Mouse (Mus musculus) lung, postnatal 10 days (tissue): ENCODE results near the gene Ndufs3.

ENCODE experiments used
- DNase-seq: peaks from one replicate; pipeline ENCODE4 v3.0.0; 2021

The Ndufs3 gene

GRCm38 (mm10) chr2:90904076-90904855, at the start of gene Ndufs3, which contains the start of gene Kbtbd4:
Gene Ndufs3, minus strand, starts transcription at chr2:90904827.
Gene Kbtbd4, plus strand, starts transcription at chr2:90904740.
- peak; percentile 92 for DNase-seq

GRCm38 (mm10) chr2:90953461-90953860, 48.8 kb upstream of the Ndufs3 start:
- no peak for DNase-seq

DNA sequence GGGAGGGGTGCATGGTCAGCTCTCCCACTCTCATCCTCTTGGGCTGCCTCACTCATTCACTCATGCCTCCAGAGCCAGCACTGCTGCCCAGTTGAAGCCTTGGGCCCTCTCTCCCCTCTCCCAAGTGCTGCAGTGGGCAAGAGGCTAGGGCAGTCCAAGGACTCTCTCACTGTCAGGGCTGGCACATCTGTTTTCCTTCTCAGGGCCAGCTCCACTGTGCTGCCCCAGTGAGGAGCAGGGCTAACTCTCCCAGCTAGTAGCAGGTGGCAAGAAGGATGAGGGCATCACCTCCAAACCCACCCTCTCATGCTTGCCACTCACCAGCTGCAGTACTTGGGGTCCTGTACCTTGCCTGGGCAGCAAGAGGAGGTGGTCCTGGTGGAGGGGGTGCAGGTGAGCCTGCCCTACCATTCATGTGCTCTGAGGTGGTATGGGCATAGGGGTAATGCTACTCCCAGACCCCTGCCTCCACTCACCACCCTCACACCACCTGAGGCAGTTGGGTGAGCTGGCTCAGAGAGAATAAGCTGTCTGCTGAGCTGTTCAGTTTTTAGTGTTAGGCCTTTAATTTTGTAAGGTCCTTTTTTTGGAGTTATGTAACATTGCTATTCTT, 46.1 kb upstream of the Ndufs3 start:
- no peak for DNase-seq

- DNase-seq: no peak
These were observed 45.5 kb upstream of the Ndufs3 start for GRCm38 (mm10) chr2:90950149-90950548.

- DNase-seq: no peak
These were observed 37.1 kb upstream of the Ndufs3 start for GRCm38 (mm10) chr2:90941744-90942143.

DNA sequence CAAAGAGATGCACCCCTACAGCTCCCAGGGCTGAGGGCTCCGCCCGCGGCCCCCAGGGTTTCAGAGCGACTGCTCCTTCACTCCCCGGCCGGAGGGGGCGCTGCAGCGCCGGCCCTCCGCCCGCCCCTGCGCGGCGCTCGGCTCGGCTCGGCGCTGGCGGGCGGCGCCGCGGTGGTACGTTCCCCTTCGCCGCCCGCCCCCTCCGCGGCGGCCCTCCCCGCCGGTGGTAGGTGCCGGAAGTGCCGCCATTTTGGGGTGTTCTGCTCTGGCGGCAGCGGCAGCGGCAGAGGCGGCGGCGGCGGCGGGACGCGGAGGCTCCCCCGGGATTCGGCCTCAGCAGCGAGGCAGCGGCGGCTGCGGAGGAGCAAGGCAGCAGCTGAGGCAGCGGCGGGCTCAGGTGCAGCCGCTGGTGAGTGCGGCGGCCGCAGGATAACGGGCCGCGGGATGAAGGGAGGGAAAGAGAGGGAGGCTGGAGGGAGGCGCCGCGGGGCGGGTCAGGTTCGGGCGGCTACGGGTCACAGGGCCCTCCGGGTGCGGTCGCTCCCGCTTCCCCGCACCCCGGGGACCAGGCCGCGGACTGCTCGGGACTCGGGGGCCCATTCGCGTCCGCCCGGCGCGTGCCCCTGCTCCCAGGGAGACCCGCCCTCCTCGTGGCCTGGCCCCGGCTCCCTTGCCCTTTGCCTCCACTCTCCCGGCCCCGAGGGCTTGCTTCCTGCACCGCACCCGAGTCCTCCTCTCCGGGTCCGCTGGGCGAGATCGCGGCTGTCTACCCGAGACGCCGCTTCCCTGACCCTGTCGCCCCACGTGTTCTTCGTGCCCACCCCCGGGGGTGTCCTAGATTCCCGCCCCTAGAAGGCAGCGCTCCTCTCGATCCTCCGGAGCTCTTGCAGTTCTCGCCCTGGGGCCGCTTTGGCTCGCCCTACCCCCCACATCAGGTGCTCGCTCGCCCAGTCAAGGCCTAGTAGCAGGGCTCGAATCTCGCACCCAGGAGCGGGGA, 35.9 kb upstream of the Ndufs3 start, which contains the start of gene Celf1:
Celf1 (plus strand) TSS at position 150 of the 997 bp plus-strand sequence.
- DNase-seq: peak; percentile 88

DNA sequence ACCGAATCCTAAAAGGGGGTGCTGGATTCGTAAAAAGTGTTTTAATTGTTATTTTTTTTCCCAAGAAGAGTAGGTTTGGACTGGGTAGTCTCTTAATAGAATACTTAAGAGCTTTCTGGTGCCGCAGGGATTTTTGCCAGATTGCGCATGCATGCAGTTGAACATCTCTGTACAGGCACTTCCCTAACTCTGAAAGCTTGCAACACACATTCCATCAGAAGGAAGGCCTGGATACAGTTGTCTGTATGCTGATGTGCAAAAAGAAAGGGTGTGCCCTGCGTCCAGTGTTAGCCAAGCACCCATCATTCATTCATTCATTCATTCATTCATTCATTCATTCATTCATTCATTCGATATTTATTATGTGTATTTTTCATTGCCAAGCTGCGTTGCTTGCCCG, 35.1 kb upstream of the Ndufs3 start:
- peak; percentile 37 for DNase-seq

DNA sequence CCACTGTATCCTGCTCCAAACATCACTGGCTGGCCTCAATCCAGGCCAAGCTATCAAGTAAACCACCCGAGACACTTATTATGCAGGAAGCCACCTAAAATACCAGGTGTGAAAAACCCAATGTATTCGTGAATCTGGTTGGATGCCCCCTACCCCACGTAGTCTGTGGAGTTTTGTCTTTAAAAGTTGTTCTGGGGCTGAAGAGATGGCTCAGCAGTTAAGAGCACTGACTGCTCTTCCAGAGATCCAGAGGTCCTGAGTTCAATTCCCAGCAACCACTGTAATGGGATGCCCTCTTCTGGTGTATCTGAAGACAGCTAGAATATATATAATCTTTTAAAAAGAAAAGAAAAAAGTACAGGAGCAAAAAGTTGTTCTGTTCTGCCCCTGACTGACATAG, 33.7 kb upstream of the Ndufs3 start:
- DNase-seq: no peak

- DNase-seq: no peak
These were observed 27.6 kb upstream of the Ndufs3 start for GRCm38 (mm10) chr2:90932273-90932672.

GRCm38 (mm10) chr2:90931829-90932228, 27.2 kb upstream of the Ndufs3 start:
- DNase-seq: no peak

DNA sequence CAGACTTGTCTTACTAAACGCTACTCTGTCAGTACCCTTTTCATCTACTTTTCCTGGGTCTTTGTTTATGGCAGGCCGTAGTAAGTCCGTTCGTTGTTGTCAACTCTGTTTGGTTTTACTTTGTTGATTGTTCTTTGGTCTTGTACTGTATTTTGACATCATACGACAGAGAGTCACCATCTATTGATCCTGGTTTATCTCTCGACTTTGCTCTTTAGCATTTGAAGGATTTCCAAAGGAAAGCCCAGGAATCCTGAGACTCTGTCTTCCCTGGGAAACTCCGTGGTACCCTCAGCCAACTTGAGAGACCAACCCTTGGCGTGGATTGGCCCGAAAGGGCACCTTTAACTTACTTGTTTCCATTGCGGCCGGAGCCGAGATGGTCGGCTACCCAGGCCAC, 23.9 kb upstream of the Ndufs3 start:
- DNase-seq: no peak

DNA sequence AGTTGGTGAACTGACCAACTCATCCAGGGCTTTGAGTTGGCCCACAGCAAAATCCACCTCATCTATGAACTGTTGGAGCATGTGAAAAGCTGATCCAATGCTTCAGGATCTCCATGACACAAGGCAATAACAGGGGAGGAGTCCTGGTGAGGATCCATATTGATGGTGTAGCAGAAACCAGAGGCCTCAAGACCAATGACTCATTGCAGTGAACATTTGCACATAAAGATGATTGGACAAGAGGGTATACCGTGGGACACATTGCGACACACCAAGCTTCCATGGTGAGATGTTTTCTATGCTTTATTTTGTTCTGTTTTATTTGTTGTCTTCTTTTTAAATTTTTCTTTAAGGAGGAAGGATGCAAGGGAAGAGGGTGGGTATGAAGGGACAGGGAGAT, 18.0 kb upstream of the Ndufs3 start:
- no peak for DNase-seq

- no peak for DNase-seq
These were observed 16.6 kb upstream of the Ndufs3 start for GRCm38 (mm10) chr2:90921178-90921577.

GRCm38 (mm10) chr2:90917999-90918698, 13.5 kb upstream of the Ndufs3 start:
- DNase-seq: peak; percentile 14

GRCm38 (mm10) chr2:90917233-90917998, 12.8 kb upstream of the Ndufs3 start:
- DNase-seq: peak; percentile 84

DNA sequence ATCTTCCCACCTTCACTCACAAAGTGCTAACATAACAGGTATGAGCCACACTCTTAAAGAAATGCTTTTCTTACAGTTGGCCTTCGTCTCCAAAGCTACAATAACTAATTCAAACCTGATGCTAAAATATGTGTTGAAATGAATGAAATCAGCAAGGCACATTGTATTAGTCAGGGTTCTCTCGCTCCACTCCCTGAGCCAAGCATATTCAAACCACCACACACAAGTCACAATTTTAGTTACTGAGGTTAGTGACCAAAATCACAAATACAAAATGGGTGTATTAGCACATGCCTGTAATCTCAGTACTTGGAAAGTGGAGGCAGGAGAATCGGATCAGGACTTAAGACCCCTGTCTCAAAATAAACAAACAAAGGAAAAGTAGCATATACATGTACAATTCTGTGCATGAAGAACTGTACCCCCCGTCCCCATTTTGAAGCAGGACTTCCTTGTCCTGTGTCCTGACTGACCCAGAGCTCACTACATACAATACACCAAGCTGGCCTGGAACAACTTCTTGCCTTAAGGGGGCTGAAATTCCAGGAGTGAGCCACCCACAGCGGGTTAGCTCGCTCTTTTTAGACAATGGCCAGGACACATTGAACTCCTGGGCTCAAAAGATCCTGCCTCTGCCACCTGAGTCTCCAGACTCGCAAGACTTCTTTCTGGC, 12.1 kb upstream of the Ndufs3 start:
- DNase-seq: no peak

DNA sequence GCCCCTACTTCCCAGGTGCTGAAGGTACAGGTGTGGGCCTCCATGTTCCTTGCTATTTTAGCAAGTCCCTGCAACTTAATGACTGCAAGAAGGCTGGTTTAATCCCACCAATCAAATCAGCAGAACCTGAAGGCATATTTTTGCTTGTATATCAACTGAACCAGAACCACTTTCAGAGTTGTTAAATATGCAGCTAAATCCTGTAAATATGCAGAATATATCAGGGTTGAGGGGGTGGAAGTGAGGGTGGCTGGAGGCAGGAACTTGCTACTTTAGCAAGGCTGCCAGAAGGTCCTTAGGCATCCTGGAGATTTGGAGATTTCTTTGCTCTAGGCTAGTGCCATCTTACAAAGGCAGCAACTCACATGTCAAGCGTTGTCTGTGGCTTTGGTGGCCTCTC, 10.9 kb upstream of the Ndufs3 start:
- no peak for DNase-seq

- peak; percentile 44 for DNase-seq
These were observed 9.0 kb upstream of the Ndufs3 start for GRCm38 (mm10) chr2:90913671-90914070.

- DNase-seq: no peak
These were observed 7.0 kb upstream of the Ndufs3 start for GRCm38 (mm10) chr2:90911668-90912067.

DNA sequence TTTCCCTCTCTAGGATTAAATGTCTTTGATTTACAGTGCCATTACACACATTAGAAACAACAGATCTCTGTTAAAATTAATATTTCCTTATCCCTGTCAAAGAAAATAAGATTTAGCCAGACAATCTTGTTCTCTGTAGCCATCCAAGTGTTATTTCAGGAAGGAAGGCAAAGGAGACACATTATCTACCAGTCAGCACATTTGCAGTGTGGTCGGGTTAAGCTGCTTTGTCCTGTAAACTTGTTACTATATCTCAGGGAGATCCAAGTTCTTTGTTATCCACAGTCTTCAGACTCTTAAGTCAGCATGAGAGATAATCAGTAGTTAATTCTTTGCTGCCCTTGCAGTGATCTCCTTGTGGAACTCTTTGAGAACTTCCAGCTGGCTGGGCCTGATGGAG, 6.2 kb upstream of the Ndufs3 start:
- DNase-seq: no peak

DNA sequence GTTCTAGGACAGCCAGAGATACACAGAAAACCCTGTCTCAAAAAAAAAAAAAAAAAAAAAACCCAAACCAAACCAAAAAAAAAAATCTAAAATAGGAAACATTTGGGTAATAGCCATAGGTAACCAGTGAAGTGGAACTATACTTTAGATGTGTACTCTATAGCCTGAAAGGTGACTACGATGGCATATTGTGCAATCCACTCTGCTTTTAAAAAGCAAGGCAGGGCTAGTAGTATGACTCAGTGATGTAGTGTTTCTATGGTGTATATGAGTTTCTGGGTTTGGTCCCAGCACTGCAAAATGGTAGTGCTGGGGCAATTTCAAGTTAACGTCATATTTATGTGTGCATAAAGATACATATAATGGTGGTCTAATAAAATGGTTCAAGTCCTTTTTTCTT, 2.1 kb upstream of the Ndufs3 start:
- no peak for DNase-seq
